Mouse (Mus musculus) urinary bladder, postnatal 4 days (tissue): ENCODE results near the gene Zfp53.
A peak's percentile ranks its signal among the peaks of the same experiment; 100 is the strongest.

Experiments
- DNase-seq, 2 experiments: peaks; one replicate each; pipeline ENCODE4 v3.0.0; 2021 to 2022; ENCODE audit warnings: low spot score in 2 of 2

The Zfp53 gene

DNA sequence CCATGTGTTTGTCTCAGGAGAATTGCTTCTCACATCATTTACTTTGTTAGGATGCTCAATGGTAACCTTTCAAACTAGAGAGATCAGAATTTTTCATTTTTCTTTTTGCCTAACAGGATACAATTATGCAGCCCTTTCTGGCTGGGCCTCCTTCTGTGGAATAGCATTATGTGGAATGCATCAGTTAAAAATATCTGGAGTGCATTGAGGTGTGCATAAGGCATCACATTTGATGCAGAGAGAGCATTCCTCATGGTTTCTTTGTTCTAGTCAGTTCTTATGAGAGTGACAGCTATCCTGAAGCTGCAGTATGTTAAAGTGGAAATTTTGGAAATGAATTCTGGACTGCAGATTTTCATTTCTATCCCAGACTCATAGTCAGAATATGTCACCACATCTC is 37.5 kb downstream of the Zfp53 start:
- no peak for DNase-seq

DNA sequence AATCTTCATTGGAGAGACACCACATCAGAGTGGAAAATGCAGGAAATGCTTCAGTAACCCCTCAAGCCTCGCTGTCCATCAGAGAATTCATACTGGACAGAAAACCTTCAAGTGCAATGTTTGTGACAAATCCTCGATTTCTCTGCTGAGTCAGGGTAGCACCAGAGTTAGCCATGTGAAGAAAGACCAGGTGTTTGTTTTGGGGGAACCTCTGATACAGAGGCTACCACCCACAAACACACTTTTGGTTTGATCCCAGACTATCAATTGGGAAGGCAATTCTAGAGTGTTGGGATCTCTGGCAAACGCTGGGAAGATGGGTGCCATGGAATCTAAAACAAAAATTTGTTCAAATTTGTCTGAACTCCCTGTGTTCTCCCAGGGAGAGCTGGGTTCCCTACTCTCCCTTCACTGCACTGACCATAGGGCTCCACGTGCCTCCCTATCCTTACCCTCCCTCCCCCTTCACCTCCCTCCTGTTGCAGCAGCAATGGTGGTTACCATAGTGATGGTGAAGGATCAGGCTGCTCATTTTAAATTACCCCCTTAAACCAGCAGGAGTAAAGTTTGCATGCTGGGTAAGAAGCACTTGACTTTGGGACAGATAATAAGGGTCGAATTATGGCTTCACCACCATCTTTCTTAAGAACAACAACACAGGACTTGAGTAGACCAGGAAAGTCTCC is 42.0 kb downstream of the Zfp53 start:
- DNase-seq, result no peak

- no peak for DNase-seq
Measured at GRCm38 (mm10) chr17:21531621-21532020, 42.8 kb downstream of the Zfp53 start.

GRCm38 (mm10) chr17:21532101-21532951 is 43.5 kb downstream of the Zfp53 start:
- DNase-seq, result peak; percentile 63 to 72

GRCm38 (mm10) chr17:21533961-21534360 is 45.2 kb downstream of the Zfp53 start:
- no peak for DNase-seq

DNA sequence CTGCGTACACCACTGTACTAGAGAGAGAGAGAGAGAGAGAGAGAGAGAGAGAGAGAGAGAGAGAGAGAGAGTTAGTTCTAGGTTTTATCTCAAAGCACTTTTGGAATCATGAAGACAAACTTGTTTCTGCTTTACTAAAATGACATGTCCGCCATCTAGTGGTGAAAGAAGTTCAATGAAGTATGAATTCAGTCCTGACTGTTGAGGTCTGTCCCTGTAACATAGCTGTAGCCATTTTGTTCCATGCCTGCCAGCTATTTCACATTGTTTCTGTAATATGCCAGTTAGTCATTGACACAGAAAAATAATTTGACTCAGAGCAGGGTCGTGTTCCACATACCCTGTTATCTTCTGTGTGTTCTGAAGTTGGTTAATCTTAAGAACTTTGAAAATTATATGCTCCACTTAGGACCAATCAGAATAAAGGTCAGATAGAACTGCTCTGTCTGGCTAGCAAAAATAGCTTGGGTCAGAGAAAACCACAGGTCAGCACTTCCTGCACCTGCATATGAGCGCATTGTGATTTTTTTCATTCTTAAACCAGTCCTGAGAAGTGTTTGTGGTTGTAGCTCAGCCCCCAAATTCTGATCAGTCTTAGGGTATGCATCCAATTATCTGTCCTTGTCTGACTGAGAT is 45.8 kb downstream of the Zfp53 start:
- DNase-seq, result no peak

GRCm38 (mm10) chr17:21535096-21536001 is 46.6 kb downstream of the Zfp53 start, which contains the start of gene Zfp52:
Gene Zfp52, plus strand, starts transcription at chr17:21535539.
- peak; percentile 54 to 65 for DNase-seq

- DNase-seq, result no peak
Measured at GRCm38 (mm10) chr17:21536096-21536495, 47.3 kb downstream of the Zfp53 start.

GRCm38 (mm10) chr17:21536676-21537075 is 47.9 kb downstream of the Zfp53 start:
- DNase-seq, result no peak

DNA sequence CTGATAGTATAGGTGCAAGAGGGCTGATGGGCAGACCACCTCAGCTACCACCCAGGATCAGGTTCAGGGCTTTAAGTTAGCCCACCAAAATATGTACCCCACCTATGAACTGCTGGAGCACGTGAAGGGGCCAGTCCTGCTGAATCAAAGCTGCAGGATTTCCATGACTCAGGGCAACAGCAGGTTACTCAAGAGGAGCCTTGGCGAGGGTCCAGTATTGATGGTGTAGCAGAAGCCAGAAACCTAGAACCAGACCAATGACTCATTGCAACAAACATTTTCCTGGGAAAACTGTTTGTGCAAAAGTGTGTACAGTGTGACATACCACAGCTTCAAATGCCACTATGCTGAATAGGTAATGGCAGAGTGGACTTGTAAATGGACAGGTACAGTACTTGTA is 69.0 kb downstream of the Zfp53 start:
- no peak for DNase-seq
